Mouse (Mus musculus) C2C12 (cell line): ENCODE measurements at regions not wholly inside any gene's neighbourhood (a gene's known extent, or its start where the extent isn't known, plus 50 kb on each side); places are given as distances from the start of the nearest gene placed in this dataset.

Experiments used
- H3K27me3 ChIP-seq: one replicate; pipeline ENCODE4 v1.6.1; 2011; ENCODE audit not compliant: control insufficient read depth, insufficient read depth, insufficient read length
- H3K36me3 ChIP-seq: one replicate; pipeline ENCODE4 v1.6.1; 2011; ENCODE audit not compliant: control insufficient read depth, insufficient read depth
- H3K4me3 ChIP-seq: one replicate; pipeline ENCODE4 v1.5.1; 2011; ENCODE audit warnings: mild to moderate bottlenecking, control low read depth; ENCODE audit not compliant: poor library complexity, insufficient read depth, severe bottlenecking
- H3K79me2 ChIP-seq: one replicate; pipeline ENCODE4 v1.6.1; 2011; ENCODE audit not compliant: control insufficient read depth, insufficient read depth
- H3K79me3 ChIP-seq: one replicate; pipeline ENCODE4 v1.6.1; 2011; ENCODE audit warnings: low read depth, control low read depth
- H3ac ChIP-seq: one replicate; pipeline ENCODE3; 2011; ENCODE audit warnings: low read depth; ENCODE audit not compliant: control insufficient read depth, insufficient read length
- CEBPB ChIP-seq: IDR thresholded peaks from one replicate; pipeline ENCODE4 v1.6.1; 2011; ENCODE audit warnings: low read depth, mild to moderate bottlenecking, control low read depth, moderate library complexity
- CTCF ChIP-seq: IDR thresholded peaks from one replicate; pipeline ENCODE4 v1.5.1; 2011; ENCODE audit not compliant: control insufficient read depth, insufficient read depth, insufficient read length
- FOSL1 ChIP-seq: IDR thresholded peaks from one replicate; pipeline ENCODE4 v1.8.0; 2011; ENCODE audit warnings: mild to moderate bottlenecking, low read length; ENCODE audit not compliant: poor library complexity, insufficient read depth, severe bottlenecking
- MAX ChIP-seq: IDR thresholded peaks from one replicate; pipeline ENCODE4 v1.6.1; 2011; ENCODE audit warnings: mild to moderate bottlenecking, control low read depth
- MYOD1 ChIP-seq: IDR thresholded peaks from one replicate; pipeline ENCODE4 v1.6.1; 2011; ENCODE audit warnings: low read depth; ENCODE audit not compliant: control insufficient read depth, insufficient read length
- MYOG ChIP-seq: IDR thresholded peaks from one replicate; pipeline ENCODE4 v1.6.1; 2011; ENCODE audit not compliant: control insufficient read depth, insufficient read length; ENCODE audit errors: extremely low read depth
- USF1 ChIP-seq: IDR thresholded peaks from one replicate; pipeline ENCODE4 v1.6.1; 2011; ENCODE audit warnings: low read depth, mild to moderate bottlenecking, control low read depth, moderate library complexity

DNA sequence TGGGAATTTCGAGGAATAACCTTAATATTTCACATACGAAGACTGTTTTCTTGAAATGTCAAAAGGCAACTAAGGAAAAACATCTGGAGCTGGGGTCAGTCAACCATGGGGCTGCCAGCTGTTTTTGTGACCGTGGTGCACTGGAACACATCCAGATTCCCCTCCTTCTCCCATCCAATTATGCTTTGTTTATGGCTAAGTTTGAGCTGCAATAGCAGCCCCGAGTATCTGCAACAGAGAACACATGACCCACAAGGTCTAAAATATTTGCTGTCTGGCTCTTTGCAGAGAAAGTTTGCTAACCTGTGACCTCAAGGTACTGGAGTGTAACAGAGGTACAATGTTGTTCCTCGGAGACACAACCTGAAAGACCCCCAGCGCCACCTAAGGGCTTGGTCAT is 177.7 kb upstream of the Gadl1 start:
- TF ChIP-seq MYOG (no peak), CEBPB (no peak), MYOD1 (no peak), CTCF (no peak), USF1 (no peak), FOSL1 (no peak), MAX (no peak)
- H3K79me2 ChIP-seq = no peaks in the 10 kb centered on the region
- H3ac ChIP-seq = no peak overlapping the region
- H3K36me3 ChIP-seq = no peaks in the 10 kb centered on the region
- H3K79me3 ChIP-seq = no peaks in the 10 kb centered on the region
- H3K27me3 ChIP-seq = no peaks in the 10 kb centered on the region
- H3K4me3 ChIP-seq = no peak overlapping the region

DNA sequence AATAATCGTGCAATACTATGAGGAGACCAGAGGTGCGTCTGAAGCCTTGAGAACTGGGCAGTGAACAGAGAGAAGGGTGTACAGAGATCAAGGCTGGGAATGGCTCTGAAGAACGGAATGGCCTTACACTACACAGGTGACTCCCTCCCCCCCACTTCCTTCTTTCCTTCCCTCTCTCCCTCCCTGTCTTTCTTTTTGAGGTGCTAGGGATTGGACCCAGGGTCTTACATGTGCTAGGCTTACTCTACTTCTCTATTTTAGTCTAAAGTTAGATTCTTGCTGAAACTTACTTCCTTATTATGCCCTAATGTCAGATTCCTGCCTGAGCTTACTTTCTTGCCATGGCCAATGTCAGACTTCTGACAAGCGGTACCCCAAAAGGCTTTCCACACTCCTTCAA is 176.2 kb upstream of the Gadl1 start:
- Histone ChIP-seq H3K4me3 (no peak overlapping the region), H3ac (no peak overlapping the region), H3K79me3 (no peaks in the 10 kb centered on the region), H3K36me3 (no peaks in the 10 kb centered on the region), H3K79me2 (no peaks in the 10 kb centered on the region), H3K27me3 (no peaks in the 10 kb centered on the region)
- TF ChIP-seq MYOG (no peak), MAX (no peak), FOSL1 (no peak), MYOD1 (no peak), USF1 (no peak), CTCF (no peak), CEBPB (no peak)

- no peak overlapping the region for H3ac ChIP-seq
- no peaks in the 10 kb centered on the region for H3K36me3 ChIP-seq
- H3K79me2 ChIP-seq = no peaks in the 10 kb centered on the region
- H3K79me3 ChIP-seq = no peaks in the 10 kb centered on the region
- no peak overlapping the region for H3K4me3 ChIP-seq
- TF ChIP-seq CEBPB (no peak), USF1 (no peak), FOSL1 (no peak), MAX (no peak), MYOD1 (no peak), MYOG (no peak), CTCF (no peak)
- H3K27me3 ChIP-seq = no peaks in the 10 kb centered on the region
Observed at GRCm38 (mm10) chr9:115739984-115740383, 169.3 kb upstream of the Gadl1 start.

- Histone ChIP-seq H3K79me2 (no peaks in the 10 kb centered on the region), H3K27me3 (no peaks in the 10 kb centered on the region), H3K36me3 (no peaks in the 10 kb centered on the region), H3ac (no peak overlapping the region), H3K4me3 (no peak overlapping the region), H3K79me3 (no peaks in the 10 kb centered on the region)
- TF ChIP-seq CEBPB (no peak), MAX (no peak), MYOG (no peak), MYOD1 (no peak), USF1 (no peak), FOSL1 (no peak), CTCF (no peak)
Observed at GRCm38 (mm10) chr9:115746436-115746835, 162.8 kb upstream of the Gadl1 start.

- TF ChIP-seq CTCF (no peak), CEBPB (no peak), MAX (no peak), USF1 (no peak), FOSL1 (no peak), MYOD1 (no peak), MYOG (no peak)
- no peaks in the 10 kb centered on the region for H3K79me2 ChIP-seq
- H3K36me3 ChIP-seq = no peaks in the 10 kb centered on the region
- H3K79me3 ChIP-seq = no peaks in the 10 kb centered on the region
- H3ac ChIP-seq = no peak overlapping the region
- no peak overlapping the region for H3K4me3 ChIP-seq
- no peaks in the 10 kb centered on the region for H3K27me3 ChIP-seq
Observed at GRCm38 (mm10) chr9:115760496-115760895, 148.8 kb upstream of the Gadl1 start.

- Histone ChIP-seq H3K79me2 (no peaks in the 10 kb centered on the region), H3ac (no peak overlapping the region), H3K36me3 (no peaks in the 10 kb centered on the region), H3K27me3 (no peaks in the 10 kb centered on the region), H3K4me3 (no peak overlapping the region), H3K79me3 (no peaks in the 10 kb centered on the region)
- TF ChIP-seq FOSL1 = no peak
- TF ChIP-seq CEBPB = no peak
Observed at GRCm38 (mm10) chr9:115764136-115764535, 145.1 kb upstream of the Gadl1 start.
